In the genomic region with DNA sequence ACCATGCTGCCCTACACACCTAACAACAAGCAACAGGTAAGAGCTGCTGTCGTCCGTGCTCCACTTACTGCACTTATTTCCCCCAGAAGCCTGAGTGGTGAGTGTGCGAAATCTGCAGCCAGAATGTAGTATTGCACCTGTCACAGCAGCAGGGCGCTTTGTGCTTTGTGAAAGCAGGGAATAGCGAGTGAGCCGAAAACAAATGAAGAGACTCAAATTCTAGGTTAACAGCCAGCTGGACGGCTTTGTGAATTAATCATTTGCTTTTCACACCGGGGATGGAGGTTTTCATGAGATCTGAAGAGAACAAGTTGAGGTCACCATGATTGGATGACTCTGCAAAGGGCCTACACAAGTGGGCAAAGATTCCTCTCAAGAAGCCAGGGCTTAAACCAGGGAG, we compare ENCODE assay signal across 16 mouse cellular contexts.
DNase-seq lines count a peak whose midpoint lies in the region; ATAC-seq lines count a peak whose summit lies in the region.
"Had no signal": no experiment of that assay in that cellular context is flagged by ENCODE, and none has a peak within 500 bp of the region (broad histone marks: within the 10 kb centered on the region; RNA-seq: fewer than 3 reads in every experiment).

No protein-coding gene starts in this region.

- H3K9me3 ChIP-seq in kidney, embryonic 14.5 days (ENCODE audit: control insufficient read depth, low read length), result no peaks in the 10 kb centered on the region; the same call in 1 of the 2 replicates
- H3K9me3 ChIP-seq in midbrain, embryonic 11.5 days (ENCODE audit: control insufficient read depth, low read length), result no peaks in the 10 kb centered on the region
- no peaks in the 10 kb centered on the region for H3K9me3 ChIP-seq in midbrain, embryonic 13.5 days
- H3K9me3 ChIP-seq: embryonic facial prominence, embryonic 12.5 days; limb, embryonic 15.5 days; megakaryocyte, embryonic 14.5 days; neural tube, embryonic 12.5 days had no signal

- ATAC-seq in kidney, embryonic 14.5 days (ENCODE audit: low FRiP score, low TSS enrichment), result no peak
- ATAC-seq in midbrain, embryonic 11.5 days (ENCODE audit: low FRiP score), result no peak
- no peak for ATAC-seq in midbrain, embryonic 13.5 days
- ATAC-seq: Patski had no signal

- 83% methylated on average over 8 of the region's 8 CpGs for WGBS in kidney, embryonic 14.5 days
- WGBS in midbrain, embryonic 11.5 days, result 87% methylated on average over 8 of the region's 8 CpGs
- 74% methylated on average over 8 of the region's 8 CpGs for WGBS in midbrain, embryonic 13.5 days

- no peak overlapping the region for H3K27ac ChIP-seq in kidney, embryonic 14.5 days (ENCODE audit: low read depth, low read length)
- H3K27ac ChIP-seq in midbrain, embryonic 11.5 days (ENCODE audit: low read depth, low read length), result no peak overlapping the region
- no peak overlapping the region for H3K27ac ChIP-seq in midbrain, embryonic 13.5 days
- H3K27ac ChIP-seq: embryonic facial prominence, embryonic 12.5 days; limb, embryonic 15.5 days; neural tube, embryonic 12.5 days; stomach, postnatal 0 days had no signal

- H3K4me3 ChIP-seq in kidney, embryonic 14.5 days (ENCODE audit: low read length), result no peak overlapping the region
- H3K4me3 ChIP-seq in midbrain, embryonic 11.5 days (ENCODE audit: low read depth, low read length), result no peak overlapping the region
- H3K4me3 ChIP-seq in midbrain, embryonic 13.5 days (replicated peaks), result no peak overlapping the region
- H3K4me3 ChIP-seq: embryonic facial prominence, embryonic 12.5 days; limb, embryonic 15.5 days; megakaryocyte, embryonic 14.5 days; neural tube, embryonic 12.5 days had no signal

- H3K36me3 ChIP-seq in kidney, embryonic 14.5 days (ENCODE audit: control insufficient read depth, insufficient read depth, low read length), result peaks cover 14% of the 10 kb centered on the region; the same call in 1 of the 2 replicates
- H3K36me3 ChIP-seq in midbrain, embryonic 11.5 days (ENCODE audit: control insufficient read depth, insufficient read depth, low read length), result peaks cover 2% of the 10 kb centered on the region; the same call in 1 of the 2 replicates
- H3K36me3 ChIP-seq in midbrain, embryonic 13.5 days, result peaks cover 9% of the 10 kb centered on the region

- no peaks in the 10 kb centered on the region for H3K4me1 ChIP-seq in kidney, embryonic 14.5 days (ENCODE audit: control insufficient read depth, insufficient read depth, low read length)
- 0 out of 2 replicates have a peak, but pooled peaks cover 2% of the 10 kb centered on the region for H3K4me1 ChIP-seq in midbrain, embryonic 11.5 days (ENCODE audit: control insufficient read depth, insufficient read depth, low read length)
- 0 out of 2 replicates have a peak, but pooled peaks cover 4% of the 10 kb centered on the region for H3K4me1 ChIP-seq in midbrain, embryonic 13.5 days (replicated peaks)
- H3K4me1 ChIP-seq: embryonic facial prominence, embryonic 12.5 days; neural tube, embryonic 12.5 days had no signal

- H3K4me2 ChIP-seq in kidney, embryonic 14.5 days (replicated peaks; ENCODE audit: low read depth, low read length), result no peak overlapping the region
- H3K4me2 ChIP-seq in midbrain, embryonic 11.5 days, result no peak overlapping the region
- H3K4me2 ChIP-seq in midbrain, embryonic 13.5 days (replicated peaks), result no peak overlapping the region
- H3K4me2 ChIP-seq: embryonic facial prominence, embryonic 12.5 days; limb, embryonic 15.5 days; neural tube, embryonic 12.5 days had no signal

- no peaks in the 10 kb centered on the region for H3K27me3 ChIP-seq in kidney, embryonic 14.5 days (ENCODE audit: control insufficient read depth, insufficient read depth, low read length)
- no peaks in the 10 kb centered on the region for H3K27me3 ChIP-seq in midbrain, embryonic 11.5 days (ENCODE audit: control insufficient read depth, insufficient read depth, low read length)
- no peaks in the 10 kb centered on the region for H3K27me3 ChIP-seq in midbrain, embryonic 13.5 days
- H3K27me3 ChIP-seq: embryonic facial prominence, embryonic 12.5 days; limb, embryonic 15.5 days; megakaryocyte, embryonic 14.5 days; neural tube, embryonic 12.5 days; Patski had no signal

- DNase-seq in kidney, adult 18-20 months, result peak; percentile 29
- peak; percentile 23 for DNase-seq in midbrain, embryonic 11.5 days (ENCODE audit: low spot score, missing footprints)
- peak; percentile 74 for DNase-seq in cerebellum, adult 8-10 months
- DNase-seq in embryo, embryonic 9.5 days (ENCODE audit: extremely low spot score), result no peak
- DNase-seq in right cerebral cortex, postnatal 14 days, result no peak
- DNase-seq: gastrocnemius, postnatal 14 days; lung, postnatal 14 days; right cerebral cortex, postnatal 25 days had no signal

- H3K9ac ChIP-seq in kidney, embryonic 14.5 days (ENCODE audit: low read depth, low read length), result no peak overlapping the region
- H3K9ac ChIP-seq in midbrain, embryonic 11.5 days (ENCODE audit: low read length), result no peak overlapping the region
- H3K9ac ChIP-seq in midbrain, embryonic 13.5 days (replicated peaks), result no peak overlapping the region
- H3K9ac ChIP-seq: embryonic facial prominence, embryonic 12.5 days; limb, embryonic 15.5 days; neural tube, embryonic 12.5 days had no signal

Comparison
In these comparisons a context has a peak if more than half of its experiments do, and no peak if none do; other contexts are left out.
1. DNase-seq: peak in kidney, adult 18-20 months (single experiment), midbrain, embryonic 11.5 days (single experiment) and cerebellum, adult 8-10 months (single experiment); none in embryo, embryonic 9.5 days (single experiment) and right cerebral cortex, postnatal 14 days (single experiment).